Mouse (Mus musculus) ES-Bruce4 (cell line): ENCODE measurements around the gene Spint5. TPM values are rescaled to one million over a fixed set of nuclear protein-coding genes. Genes with fewer than 3 reads are reported as not detected.

ENCODE experiments used
- H3K27ac ChIP-seq: 2 replicates; pipeline ENCODE4 v1.5.1; 2012; ENCODE audit warnings: low read length, inconsistent platforms; ENCODE audit not compliant: insufficient read depth
- H3K27me3 ChIP-seq: 2 replicates; pipeline ENCODE4 v1.6.1; 2012; ENCODE audit warnings: mild to moderate bottlenecking, low read length, inconsistent platforms; ENCODE audit not compliant: control insufficient read depth, poor library complexity, insufficient read depth, severe bottlenecking
- H3K36me3 ChIP-seq: 2 replicates; pipeline ENCODE4 v1.6.1; 2012; ENCODE audit warnings: inconsistent platforms, mild to moderate bottlenecking, low read length, moderate library complexity; ENCODE audit not compliant: control insufficient read depth, poor library complexity, insufficient read depth, severe bottlenecking
- H3K4me1 ChIP-seq: one replicate; pipeline ENCODE4 v1.8.1; 2011; ENCODE audit warnings: low read length; ENCODE audit not compliant: control insufficient read depth, insufficient read depth
- H3K4me3 ChIP-seq: 2 replicates; pipeline ENCODE4 v1.5.1; 2011; ENCODE audit warnings: low read depth, mild to moderate bottlenecking, low read length
- H3K9ac ChIP-seq: 2 replicates; pipeline ENCODE4 v1.6.1; 2012; ENCODE audit warnings: low read depth, mild to moderate bottlenecking, inconsistent platforms; ENCODE audit not compliant: poor library complexity, severe bottlenecking
- H3K9me3 ChIP-seq: replicated peaks from 2 replicates; pipeline ENCODE4 v1.6.1; 2012; ENCODE audit warnings: mild to moderate bottlenecking, low read length, inconsistent platforms; ENCODE audit not compliant: control insufficient read depth, poor library complexity, insufficient read depth, severe bottlenecking
- CTCF ChIP-seq: IDR thresholded peaks from one replicate; pipeline ENCODE4 v1.8.1; 2011; ENCODE audit warnings: low read depth, low read length
- EP300 ChIP-seq: IDR thresholded peaks from 2 replicates; pipeline ENCODE4 v1.6.1; 2011; ENCODE audit warnings: low read depth, low read length; ENCODE audit not compliant: insufficient read depth
- POLR2A ChIP-seq: IDR thresholded peaks from one replicate; pipeline ENCODE4 v1.8.1; 2011; ENCODE audit warnings: low read length; ENCODE audit not compliant: insufficient read depth
- polyA plus RNA-seq: library from polyadenylated mRNA; stranded (reverse); fragments of >200 nt; gene quantifications from 2 replicates; pipeline ENCODE4 v1.2.4, GENCODE M21; 2011; ENCODE audit warnings: low read depth; ENCODE audit not compliant: missing spikeins, insufficient read depth, insufficient read length

Gene Spint5
- polyA plus RNA-seq, 1 experiment, result not detected

- no peaks in the 10 kb centered on the region for H3K27me3 ChIP-seq
- no peaks in the 10 kb centered on the region for H3K4me1 ChIP-seq
- H3K9me3 ChIP-seq, result no peaks in the 10 kb centered on the region
- TF ChIP-seq EP300, result no peak
- no peak for TF ChIP-seq POLR2A
- no peak for TF ChIP-seq CTCF
- H3K27ac ChIP-seq, result no peak overlapping the region
- H3K9ac ChIP-seq, result no peak overlapping the region
- H3K4me3 ChIP-seq, result no peak overlapping the region
- no peaks in the 10 kb centered on the region for H3K36me3 ChIP-seq
Measured at GRCm38 (mm10) chr2:164731719-164732118, 16.6 kb downstream of the Spint5 start.

- Histone ChIP-seq H3K9me3 (no peaks in the 10 kb centered on the region), H3K27ac (no peak overlapping the region), H3K36me3 (no peaks in the 10 kb centered on the region), H3K4me1 (no peaks in the 10 kb centered on the region), H3K27me3 (no peaks in the 10 kb centered on the region), H3K9ac (no peak overlapping the region), H3K4me3 (no peak overlapping the region)
- no peak for TF ChIP-seq POLR2A
- no peak for TF ChIP-seq CTCF
- no peak for TF ChIP-seq EP300
Measured at GRCm38 (mm10) chr2:164733259-164733658, 18.2 kb downstream of the Spint5 start.

GRCm38 (mm10) chr2:164734839-164735238 lies 19.7 kb downstream of the Spint5 start:
- TF ChIP-seq EP300 (no peak), CTCF (no peak), POLR2A (no peak)
- H3K4me1 ChIP-seq, result no peaks in the 10 kb centered on the region
- H3K9ac ChIP-seq, result no peak overlapping the region
- H3K27ac ChIP-seq, result no peak overlapping the region
- H3K9me3 ChIP-seq, result no peaks in the 10 kb centered on the region
- no peaks in the 10 kb centered on the region for H3K36me3 ChIP-seq
- no peak overlapping the region for H3K4me3 ChIP-seq
- no peaks in the 10 kb centered on the region for H3K27me3 ChIP-seq

- Histone ChIP-seq H3K4me1 (no peaks in the 10 kb centered on the region), H3K27ac (no peak overlapping the region), H3K9me3 (no peaks in the 10 kb centered on the region), H3K27me3 (no peaks in the 10 kb centered on the region), H3K9ac (no peak overlapping the region), H3K4me3 (no peak overlapping the region), H3K36me3 (no peaks in the 10 kb centered on the region)
- no peak for TF ChIP-seq EP300
- TF ChIP-seq CTCF, result no peak
- TF ChIP-seq POLR2A, result no peak
Measured at GRCm38 (mm10) chr2:164735446-164735845, 20.3 kb downstream of the Spint5 start.

- Histone ChIP-seq H3K9me3 (no peaks in the 10 kb centered on the region), H3K4me3 (no peak overlapping the region), H3K4me1 (no peaks in the 10 kb centered on the region), H3K27me3 (no peaks in the 10 kb centered on the region), H3K36me3 (no peaks in the 10 kb centered on the region), H3K27ac (no peak overlapping the region), H3K9ac (no peak overlapping the region)
- TF ChIP-seq EP300, result no peak
- TF ChIP-seq CTCF, result no peak
- TF ChIP-seq POLR2A, result no peak
Measured at GRCm38 (mm10) chr2:164737377-164738090, 22.4 kb downstream of the Spint5 start.

- no peak for TF ChIP-seq EP300
- no peak for TF ChIP-seq POLR2A
- TF ChIP-seq CTCF, result no peak
- Histone ChIP-seq H3K27me3 (no peaks in the 10 kb centered on the region), H3K4me1 (no peaks in the 10 kb centered on the region), H3K9me3 (no peaks in the 10 kb centered on the region), H3K27ac (no peak overlapping the region), H3K36me3 (no peaks in the 10 kb centered on the region), H3K9ac (no peak overlapping the region), H3K4me3 (no peak overlapping the region)
Measured at GRCm38 (mm10) chr2:164739876-164740275, 24.8 kb downstream of the Spint5 start.
